Mouse (Mus musculus) monocyte, adult 2 months (primary cell): ENCODE measurements around the gene Fibin.

Source experiments
- DNase-seq, 2 experiments: peaks; one replicate each; pipeline ENCODE4 v3.0.0; 2022; ENCODE audit warnings: low spot score in 2 of 2, low read depth in 1 of 2

Fibin gene

GRCm38 (mm10) chr2:110314509-110315155 lies 48.4 kb downstream of the Fibin start, which contains the start of gene Bbox1:
TSS of gene Bbox1 (minus strand) at chr2:110314560.
- no peak for DNase-seq

- DNase-seq: no peak
Observed at GRCm38 (mm10) chr2:110314074-110314473, 48.9 kb downstream of the Fibin start.

- DNase-seq: no peak
Observed at GRCm38 (mm10) chr2:110313305-110313824, 49.6 kb downstream of the Fibin start.
